Mouse (Mus musculus) forebrain, embryonic 13.5 days (tissue): ENCODE measurements around the gene Lmo7. TPM values are rescaled to one million over a fixed set of nuclear protein-coding genes. Genes with fewer than 3 reads are reported as not detected.

Source experiments
- ATAC-seq: fragments of 200-750 bp; cut with Nextera tagmentation; 2 replicates; pipeline ENCODE4 v1.8.0; 2017
- H3K27ac ChIP-seq: fragments of 300-500 bp; sonication (generic); 2 replicates; pipeline ENCODE4 v1.5.1; 2015; ENCODE audit warnings: inconsistent platforms, mild to moderate bottlenecking, moderate library complexity
- H3K27me3 ChIP-seq: fragments of 300-500 bp; sonication (generic); 2 replicates; pipeline ENCODE4 v1.6.1; 2015; ENCODE audit warnings: mild to moderate bottlenecking, inconsistent platforms
- H3K36me3 ChIP-seq: fragments of 300-500 bp; sonication (generic); 2 replicates; pipeline ENCODE4 v1.6.1; 2015; ENCODE audit warnings: mild to moderate bottlenecking, inconsistent platforms; ENCODE audit not compliant: poor library complexity, severe bottlenecking
- H3K4me1 ChIP-seq: fragments of 300-500 bp; sonication (generic); 2 replicates; pipeline ENCODE4 v1.6.1; 2015; ENCODE audit warnings: inconsistent platforms
- H3K4me2 ChIP-seq: fragments of 300-500 bp; sonication (generic); 2 replicates; pipeline ENCODE4 v1.6.1; 2015; ENCODE audit warnings: inconsistent platforms, mild to moderate bottlenecking, moderate library complexity
- H3K4me3 ChIP-seq: fragments of 300-500 bp; sonication (generic); 2 replicates; pipeline ENCODE4 v1.5.1; 2015; ENCODE audit warnings: mild to moderate bottlenecking, inconsistent platforms
- H3K9ac ChIP-seq: fragments of 300-500 bp; sonication (generic); 2 replicates; pipeline ENCODE4 v1.6.1; 2015; ENCODE audit warnings: mild to moderate bottlenecking, inconsistent platforms
- H3K9me3 ChIP-seq: fragments of 300-500 bp; sonication (generic); replicated peaks from 2 replicates; pipeline ENCODE4 v1.6.1; 2016; ENCODE audit warnings: inconsistent platforms
- WGBS: fragments of 180-500 bp; shearing (Covaris S2); methylation state at CpG from one replicate; pipeline ENCODE4 v1.1.7; 2015; 5-methylcytosine and 5-hydroxymethylcytosine counted together
- polyA plus RNA-seq: library from polyadenylated mRNA; unstranded; fragments of >200 nt; fragmentation: Nextera tagmentation; extraction: Ambion mirVana; gene quantifications from 2 replicates; pipeline ENCODE4 v1.2.1, GENCODE M21; 2015

Gene Lmo7
- polyA plus RNA-seq, 1 experiment from 2014 or later = 2.1 TPM

GRCm38 (mm10) chr14:101942971-101943370 lies 213.2 kb downstream of the Lmo7 start:
- ATAC-seq = peak; percentile 54
- Histone ChIP-seq H3K4me1 (no peaks in the 10 kb centered on the region), H3K36me3 (no peaks in the 10 kb centered on the region), H3K27ac (no peak overlapping the region), H3K9me3 (no peaks in the 10 kb centered on the region), H3K4me3 (no peak overlapping the region), H3K4me2 (peak overlapping the region; percentile 27; the same call in 1 of the 2 replicates), H3K9ac (no peak overlapping the region), H3K27me3 (no peaks in the 10 kb centered on the region)
- WGBS = 9% methylated on average over 4 of the region's 4 CpGs

GRCm38 (mm10) chr14:101946711-101947516 lies 217.2 kb downstream of the Lmo7 start:
- Histone ChIP-seq H3K27ac (no peak overlapping the region), H3K4me1 (no peaks in the 10 kb centered on the region), H3K27me3 (no peaks in the 10 kb centered on the region), H3K9ac (no peak overlapping the region), H3K4me2 (no peak overlapping the region), H3K4me3 (no peak overlapping the region), H3K36me3 (no peaks in the 10 kb centered on the region), H3K9me3 (no peaks in the 10 kb centered on the region)
- 59% methylated on average over 21 of the region's 21 CpGs for WGBS
- peak; percentile 73 for ATAC-seq

DNA sequence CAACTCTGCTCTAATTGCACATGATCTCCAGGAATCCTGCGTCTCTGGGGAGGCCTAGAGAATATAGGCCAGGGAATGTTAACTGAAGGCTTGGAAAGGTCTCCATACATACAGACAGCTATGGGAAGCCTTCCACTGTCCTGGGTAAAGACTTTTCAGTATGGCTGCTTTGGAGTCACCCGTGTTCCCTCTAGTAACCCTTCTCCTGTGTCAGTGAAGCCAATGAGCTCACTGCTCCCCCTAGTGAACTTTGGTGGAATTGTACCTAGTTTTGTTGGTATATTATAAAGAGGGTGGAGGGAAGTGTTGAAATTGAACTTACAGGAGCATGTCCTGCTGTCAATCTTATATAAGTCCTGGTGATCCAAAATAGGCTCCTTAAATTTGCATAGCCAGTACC lies 219.4 kb downstream of the Lmo7 start:
- H3K4me3 ChIP-seq = no peak overlapping the region
- H3K4me1 ChIP-seq = no peaks in the 10 kb centered on the region
- 0 out of 2 replicates have a peak, but pooled peaks have one; percentile 28 for ATAC-seq
- no peaks in the 10 kb centered on the region for H3K9me3 ChIP-seq
- H3K36me3 ChIP-seq = no peaks in the 10 kb centered on the region
- H3K4me2 ChIP-seq = no peak overlapping the region
- H3K27ac ChIP-seq = no peak overlapping the region
- 56% methylated on average over 2 of the region's 2 CpGs for WGBS
- no peaks in the 10 kb centered on the region for H3K27me3 ChIP-seq
- H3K9ac ChIP-seq = no peak overlapping the region

GRCm38 (mm10) chr14:101951107-101951506 lies 221.3 kb downstream of the Lmo7 start:
- Histone ChIP-seq H3K4me2 (no peak overlapping the region), H3K4me3 (no peak overlapping the region), H3K27ac (no peak overlapping the region), H3K4me1 (no peaks in the 10 kb centered on the region), H3K9ac (no peak overlapping the region), H3K9me3 (no peaks in the 10 kb centered on the region), H3K27me3 (no peaks in the 10 kb centered on the region), H3K36me3 (no peaks in the 10 kb centered on the region)
- no peak for ATAC-seq
- WGBS = 81% methylated on average over 6 of the region's 6 CpGs

DNA sequence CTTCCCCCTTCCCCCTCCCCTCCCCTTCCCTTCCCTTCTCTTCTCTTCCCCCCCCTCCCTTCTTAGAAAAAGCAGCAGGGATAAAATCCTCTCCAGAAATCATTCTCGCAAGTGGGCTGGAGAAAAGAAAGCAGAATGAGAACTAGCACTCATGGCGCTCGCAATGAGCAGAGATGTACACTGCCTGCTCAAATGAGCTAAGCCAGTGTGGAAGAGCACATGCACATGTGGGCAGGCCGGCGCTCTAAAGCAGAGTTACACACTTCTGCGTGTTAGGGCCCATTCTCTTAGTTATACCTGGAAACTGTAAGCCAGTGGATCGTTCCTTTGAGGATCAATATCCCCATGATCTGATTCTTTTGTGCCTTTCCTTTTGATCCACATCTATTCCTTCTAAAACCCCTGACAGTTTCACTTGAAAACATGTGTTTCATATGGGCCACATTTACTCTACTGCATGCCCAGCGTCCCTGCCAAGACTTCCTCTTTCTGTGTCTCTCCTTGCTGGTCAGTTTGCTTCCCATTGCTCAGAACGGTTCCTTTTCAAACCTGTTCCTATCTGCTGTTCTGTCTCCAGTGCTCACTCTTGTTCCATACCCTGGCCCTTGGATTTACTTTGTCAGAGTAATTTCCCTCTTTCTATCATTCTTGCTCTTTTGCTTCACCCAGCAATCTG lies 224.2 kb downstream of the Lmo7 start:
- no peak overlapping the region for H3K4me2 ChIP-seq
- H3K27me3 ChIP-seq = no peaks in the 10 kb centered on the region
- no peak overlapping the region for H3K27ac ChIP-seq
- ATAC-seq = no peak
- WGBS = 84% methylated on average over 9 of the region's 9 CpGs
- H3K9ac ChIP-seq = no peak overlapping the region
- H3K4me1 ChIP-seq = no peaks in the 10 kb centered on the region
- H3K36me3 ChIP-seq = no peaks in the 10 kb centered on the region
- H3K4me3 ChIP-seq = no peak overlapping the region
- no peaks in the 10 kb centered on the region for H3K9me3 ChIP-seq

GRCm38 (mm10) chr14:101964381-101964780 lies 234.6 kb downstream of the Lmo7 start:
- WGBS = 82% methylated on average over 6 of the region's 6 CpGs
- ATAC-seq = no peak

GRCm38 (mm10) chr14:101964956-101965355 lies 235.2 kb downstream of the Lmo7 start:
- Histone ChIP-seq H3K4me2 (no peak overlapping the region), H3K27me3 (no peaks in the 10 kb centered on the region), H3K36me3 (no peaks in the 10 kb centered on the region), H3K27ac (no peak overlapping the region), H3K9me3 (no peaks in the 10 kb centered on the region), H3K4me1 (no peaks in the 10 kb centered on the region), H3K9ac (no peak overlapping the region), H3K4me3 (no peak overlapping the region)
- no peak for ATAC-seq
- 67% methylated on average over 1 of the region's 1 CpGs for whole genome bisulfite sequencing

More at GRCm38 (mm10) chr14:101964381-101964780, 234.6 kb downstream of the Lmo7 start:
- Histone ChIP-seq H3K4me1 (no peaks in the 10 kb centered on the region), H3K27me3 (no peaks in the 10 kb centered on the region), H3K9ac (no peak overlapping the region), H3K4me2 (no peak overlapping the region), H3K27ac (no peak overlapping the region), H3K36me3 (no peaks in the 10 kb centered on the region), H3K4me3 (no peak overlapping the region), H3K9me3 (no peaks in the 10 kb centered on the region)

- H3K4me3 ChIP-seq = no peak overlapping the region
- 89% methylated on average over 1 of the region's 1 CpGs for WGBS
- no peaks in the 10 kb centered on the region for H3K36me3 ChIP-seq
These were observed 243.0 kb downstream of the Lmo7 start for GRCm38 (mm10) chr14:101972764-101973163.

GRCm38 (mm10) chr14:101973171-101973570 lies 243.4 kb downstream of the Lmo7 start:
- Histone ChIP-seq H3K27me3 (no peaks in the 10 kb centered on the region), H3K4me2 (no peak overlapping the region), H3K36me3 (no peaks in the 10 kb centered on the region), H3K27ac (no peak overlapping the region), H3K9me3 (no peaks in the 10 kb centered on the region), H3K4me3 (no peak overlapping the region), H3K4me1 (no peaks in the 10 kb centered on the region), H3K9ac (no peak overlapping the region)
- ATAC-seq = no peak
- WGBS = 72% methylated on average over 6 of the region's 6 CpGs

More at GRCm38 (mm10) chr14:101972764-101973163, 243.0 kb downstream of the Lmo7 start:
- no peaks in the 10 kb centered on the region for H3K27me3 ChIP-seq
- no peak for ATAC-seq
- no peaks in the 10 kb centered on the region for H3K4me1 ChIP-seq
- no peak overlapping the region for H3K27ac ChIP-seq
- H3K4me2 ChIP-seq = no peak overlapping the region
- no peaks in the 10 kb centered on the region for H3K9me3 ChIP-seq
- no peak overlapping the region for H3K9ac ChIP-seq

GRCm38 (mm10) chr14:101976021-101976685 lies 246.4 kb downstream of the Lmo7 start:
- H3K36me3 ChIP-seq = no peaks in the 10 kb centered on the region
- H3K4me3 ChIP-seq = no peak overlapping the region
- no peak overlapping the region for H3K4me2 ChIP-seq
- no peaks in the 10 kb centered on the region for H3K4me1 ChIP-seq
- no peak overlapping the region for H3K27ac ChIP-seq
- 82% methylated on average over 11 of the region's 11 CpGs for WGBS
- no peak for ATAC-seq
- no peak overlapping the region for H3K9ac ChIP-seq
- no peaks in the 10 kb centered on the region for H3K9me3 ChIP-seq
- H3K27me3 ChIP-seq = no peaks in the 10 kb centered on the region
